Mouse (Mus musculus) CD4-positive helper T cell, adult 2 months (primary cell): ENCODE data around the gene Mfap5.
"Not testable (repeated sequence)": the region's sequence is repeated elsewhere in the genome, so short reads cannot be mapped to it uniquely, and the experiment has no call there.

Source experiments
- DNase-seq: peaks from one replicate; pipeline ENCODE4 v3.0.0-alpha.2; 2012; ENCODE audit warnings: low read depth, missing footprints, low spot score

The Mfap5 gene

GRCm38 (mm10) chr6:122560427-122560826, 54.8 kb downstream of the Mfap5 start:
- peak; percentile 84 for DNase-seq

GRCm38 (mm10) chr6:122561005-122561404, 55.4 kb downstream of the Mfap5 start:
- DNase-seq, result no peak

GRCm38 (mm10) chr6:122562463-122562862, 56.8 kb downstream of the Mfap5 start:
- DNase-seq, result peak; percentile 65

GRCm38 (mm10) chr6:122565070-122565784, 59.6 kb downstream of the Mfap5 start:
- DNase-seq, result no peak

- DNase-seq, result no peak
These were observed 63.5 kb downstream of the Mfap5 start for GRCm38 (mm10) chr6:122569113-122569512.

GRCm38 (mm10) chr6:122569762-122570161, 64.1 kb downstream of the Mfap5 start:
- no peak for DNase-seq

GRCm38 (mm10) chr6:122570695-122571616, 65.3 kb downstream of the Mfap5 start:
- DNase-seq, result no peak

GRCm38 (mm10) chr6:122571617-122571959, 65.9 kb downstream of the Mfap5 start:
- no peak for DNase-seq

- not testable (repeated sequence) for DNase-seq
These were observed 69.4 kb downstream of the Mfap5 start for GRCm38 (mm10) chr6:122575037-122575436.

- DNase-seq, result no peak
These were observed 71.4 kb downstream of the Mfap5 start for GRCm38 (mm10) chr6:122577030-122577429.
